In genomic region chr12:89884576-89884975, GRCm38 (mm10) we compare ENCODE assay signal across 16 mouse cellular contexts.
"Had no signal": no experiment of that assay in that cellular context is flagged by ENCODE, and none has a peak within 500 bp of the region (broad histone marks: within the 10 kb centered on the region; RNA-seq: fewer than 3 reads in every experiment).

No protein-coding gene starts in this region.

- ATAC-seq: forebrain, embryonic 13.5 days; forebrain, embryonic 14.5 days; forebrain, embryonic 15.5 days; forebrain, embryonic 16.5 days; forebrain, postnatal 0 days had no signal

- DNase-seq: cerebellum, adult 8-10 months; cerebellum, postnatal 36 days; embryo, embryonic 11 days; forebrain, postnatal 0 days; gastrocnemius, adult 2 months; gastrocnemius, postnatal 10 days; gastrocnemius, postnatal 14 days; gastrocnemius, postnatal 25 days; gastrocnemius, postnatal 36 days; heart, adult 11 months; heart, adult 18-20 months; heart, adult 2 months had no signal
